Mouse (Mus musculus): Measurements from ENCODE around the gene Prdm4.

Gene Prdm4

GRCm38 (mm10) chr10:85871698-85872478 lies 45.1 kb downstream of the Prdm4 start:
- DNase-seq = peak; percentile 91

- DNase-seq = no peak
These were observed 70.7 kb downstream of the Prdm4 start for GRCm38 (mm10) chr10:85846105-85846862.

Data from cerebellum, adult 11 months (tissue).